Mouse (Mus musculus): ENCODE measurements around the gene Clca2. TPM values are rescaled to one million over a fixed set of nuclear protein-coding genes. Genes with fewer than 3 reads are reported as not detected.
"Not testable (repeated sequence)": the region's sequence is repeated elsewhere in the genome, so short reads cannot be mapped to it uniquely, and the experiment has no call there.

The Clca2 gene
- polyA plus RNA-seq, 1 experiment from 2014 or later: 0.53 TPM

DNA sequence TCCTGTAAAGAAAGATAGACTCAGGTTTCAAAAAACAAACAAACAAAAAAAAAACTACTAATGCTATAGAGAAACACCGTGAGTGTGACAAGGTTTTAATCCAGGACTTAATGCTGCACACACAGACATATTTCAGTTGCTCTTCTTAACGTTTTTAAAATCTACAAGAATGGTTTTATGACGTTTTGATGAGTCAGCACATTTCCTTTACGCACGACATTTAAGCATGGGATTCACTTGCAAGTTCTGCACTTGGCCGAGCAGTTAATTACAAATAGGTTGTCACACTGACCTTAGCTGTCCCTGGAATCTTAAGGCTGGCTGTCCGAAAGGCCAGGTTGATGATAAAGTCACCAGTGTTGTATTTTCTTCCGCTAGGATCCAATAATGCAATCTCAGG is 18.3 kb downstream of the Clca2 start:
- ATAC-seq (ENCODE audit: low FRiP score, low read depth): no peak
- Histone ChIP-seq H3K36me3 (no peaks in the 10 kb centered on the region), H3K27me3 (no peaks in the 10 kb centered on the region), H3K9ac (no peak overlapping the region), H3K4me2 (replicated peaks) (no peak overlapping the region), H3K9me3 (no peaks in the 10 kb centered on the region), H3K27ac (no peak overlapping the region), H3K4me3 (no peak overlapping the region), H3K4me1 (no peaks in the 10 kb centered on the region)
- 78% methylated on average over 8 of the region's 8 CpGs for WGBS

DNA sequence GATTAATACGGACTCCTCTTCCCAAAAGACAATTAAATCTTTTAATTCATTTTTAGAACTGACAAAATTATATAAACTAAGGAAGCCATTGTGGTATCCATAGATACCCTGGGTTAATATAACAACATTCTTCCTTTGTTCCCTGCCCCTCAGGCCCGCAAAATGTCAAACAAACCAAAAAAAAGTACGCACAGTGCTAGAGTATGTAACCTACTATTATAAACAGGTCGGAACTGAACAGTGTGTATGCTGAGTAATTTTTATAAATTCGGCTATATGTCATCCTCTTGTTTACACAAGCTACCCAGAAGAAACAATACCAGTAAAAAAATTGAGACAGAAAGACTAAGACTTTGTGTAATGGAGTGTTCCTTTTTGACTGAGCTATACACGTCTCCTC is 20.8 kb downstream of the Clca2 start:
- H3K27me3 ChIP-seq: no peaks in the 10 kb centered on the region
- 89% methylated on average over 6 of the region's 6 CpGs for WGBS

DNA sequence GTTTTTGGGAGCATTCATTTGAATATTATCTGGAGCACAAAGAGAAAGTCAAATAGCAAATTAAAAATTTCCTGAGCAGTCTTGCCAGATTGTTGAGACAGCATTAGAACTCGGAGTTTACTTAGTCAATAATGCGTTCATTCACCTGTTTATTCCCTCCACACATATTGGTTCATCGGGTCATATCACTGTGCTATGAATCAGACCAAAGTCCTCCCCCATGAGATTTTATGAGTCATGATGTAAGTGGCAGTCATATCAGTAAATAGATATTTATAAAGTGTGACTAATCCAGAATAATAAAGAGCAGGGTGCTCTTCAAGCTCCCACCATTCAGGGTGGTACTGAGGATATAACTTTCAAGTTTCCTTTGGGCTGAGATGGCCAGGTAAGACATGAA is 26.9 kb downstream of the Clca2 start:
- Histone ChIP-seq H3K9ac (no peak overlapping the region), H3K36me3 (no peaks in the 10 kb centered on the region), H3K9me3 (no peaks in the 10 kb centered on the region), H3K4me2 (replicated peaks) (no peak overlapping the region), H3K4me3 (no peak overlapping the region), H3K27ac (no peak overlapping the region), H3K27me3 (no peaks in the 10 kb centered on the region), H3K4me1 (no peaks in the 10 kb centered on the region)
- ATAC-seq (ENCODE audit: low FRiP score, low read depth): no peak
- WGBS: 88% methylated on average over 3 of the region's 3 CpGs

More for the DNA sequence above, 20.8 kb downstream of the Clca2 start:
- no peak for ATAC-seq (ENCODE audit: low FRiP score, low read depth)
- no peaks in the 10 kb centered on the region for H3K36me3 ChIP-seq
- no peak overlapping the region for H3K4me3 ChIP-seq
- no peak overlapping the region for H3K4me2 ChIP-seq (replicated peaks)
- H3K9me3 ChIP-seq: no peaks in the 10 kb centered on the region
- no peak overlapping the region for H3K9ac ChIP-seq
- no peak overlapping the region for H3K27ac ChIP-seq
- no peaks in the 10 kb centered on the region for H3K4me1 ChIP-seq

DNA sequence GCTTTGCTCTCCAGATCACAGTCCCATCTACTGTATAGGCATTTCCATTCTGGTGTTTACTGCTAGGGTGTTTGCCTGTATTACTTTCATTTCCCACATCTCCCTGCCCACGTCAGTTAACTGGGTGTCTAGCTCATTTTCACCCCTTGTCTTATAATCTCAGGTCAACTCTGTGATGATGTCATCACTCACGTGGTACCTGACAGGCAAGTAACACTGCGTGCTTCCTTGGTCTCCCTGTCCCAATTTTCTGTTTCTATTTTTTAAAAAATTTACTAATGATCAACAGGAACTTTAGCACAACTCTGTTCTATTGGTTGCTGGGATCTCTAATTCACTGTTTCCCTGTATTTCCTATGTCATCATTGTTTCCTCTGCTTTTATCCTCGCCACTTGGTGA is 30.3 kb downstream of the Clca2 start:
- Histone ChIP-seq H3K4me3 (no peak overlapping the region), H3K27me3 (no peaks in the 10 kb centered on the region), H3K4me1 (no peaks in the 10 kb centered on the region), H3K36me3 (no peaks in the 10 kb centered on the region), H3K9ac (no peak overlapping the region), H3K9me3 (no peaks in the 10 kb centered on the region), H3K4me2 (replicated peaks) (no peak overlapping the region), H3K27ac (no peak overlapping the region)
- 80% methylated on average over 4 of the region's 4 CpGs for WGBS
- no peak for ATAC-seq (ENCODE audit: low FRiP score, low read depth)

DNA sequence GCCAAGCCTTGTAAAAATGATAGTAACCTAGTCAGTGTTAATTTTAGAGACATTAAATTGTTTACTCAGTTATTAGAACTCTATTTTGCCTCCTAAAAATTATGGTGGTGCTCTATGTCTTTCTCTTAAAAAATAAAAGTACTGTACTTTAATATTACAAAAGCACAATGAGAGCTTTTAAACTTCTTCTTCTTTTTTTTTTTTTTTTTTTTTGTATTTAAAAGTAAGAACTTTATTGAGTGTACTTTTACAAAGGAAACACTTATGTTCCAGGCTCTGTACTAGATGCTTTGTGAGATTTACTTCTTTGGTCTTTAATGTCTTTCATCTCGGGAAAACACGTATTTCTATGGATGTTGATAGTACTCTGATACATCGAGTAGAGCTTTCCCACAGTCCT is 44.1 kb downstream of the Clca2 start:
- not testable (repeated sequence) for H3K4me2 ChIP-seq (replicated peaks); H3K9me3 ChIP-seq; H3K27me3 ChIP-seq; H3K4me3 ChIP-seq; H3K36me3 ChIP-seq; H3K9ac ChIP-seq; ATAC-seq (ENCODE audit: low FRiP score, low read depth); H3K27ac ChIP-seq; H3K4me1 ChIP-seq
- whole genome bisulfite sequencing: 87% methylated on average over 3 of the region's 3 CpGs

DNA sequence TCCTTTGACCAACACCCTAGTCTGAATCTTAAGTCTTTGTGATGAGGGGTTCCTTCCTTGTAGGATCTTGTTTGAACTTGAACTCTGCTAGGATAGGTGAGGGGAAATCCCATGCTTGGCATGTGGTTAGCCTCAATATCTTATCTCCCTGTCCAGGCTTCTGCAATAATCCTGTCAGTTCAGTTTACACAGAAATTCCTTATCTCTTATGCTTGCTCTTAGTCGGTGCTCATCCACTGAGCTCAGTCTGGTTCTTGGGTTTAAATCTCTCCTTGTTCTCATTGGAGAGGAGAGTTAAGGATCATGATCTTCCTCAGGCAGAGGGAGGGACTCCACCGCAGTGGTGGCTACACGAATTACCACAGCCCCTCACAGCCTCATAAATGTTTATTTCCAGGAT is 49.4 kb downstream of the Clca2 start:
- 59% methylated on average over 3 of the region's 3 CpGs for whole genome bisulfite sequencing
- Histone ChIP-seq H3K4me2 (replicated peaks) (no peak overlapping the region), H3K27ac (no peak overlapping the region), H3K4me3 (no peak overlapping the region), H3K27me3 (no peaks in the 10 kb centered on the region), H3K9me3 (no peaks in the 10 kb centered on the region), H3K4me1 (no peaks in the 10 kb centered on the region), H3K36me3 (no peaks in the 10 kb centered on the region), H3K9ac (no peak overlapping the region)
- ATAC-seq (ENCODE audit: low FRiP score, low read depth): no peak

DNA sequence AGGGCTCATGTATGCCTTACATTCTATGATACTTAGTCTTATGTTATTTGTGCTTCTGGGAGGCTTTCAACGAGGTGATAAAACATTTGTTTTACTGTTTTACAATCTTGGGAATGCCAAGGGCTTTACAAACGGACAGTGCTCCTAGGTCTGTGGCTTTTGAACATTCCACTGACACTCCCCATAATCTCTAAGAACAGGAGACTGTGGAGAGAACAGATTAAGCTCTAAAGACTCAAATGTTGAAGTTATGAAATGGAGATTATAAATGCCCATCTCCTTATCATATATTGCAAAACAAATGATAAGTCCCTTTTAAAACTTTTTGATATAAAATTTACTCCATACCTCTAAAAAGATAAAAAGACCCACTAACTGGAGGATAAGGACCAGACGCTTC is 60.4 kb downstream of the Clca2 start:
- Histone ChIP-seq H3K4me3 (no peak overlapping the region), H3K9ac (no peak overlapping the region), H3K27ac (no peak overlapping the region), H3K4me2 (replicated peaks) (no peak overlapping the region), H3K36me3 (no peaks in the 10 kb centered on the region), H3K9me3 (no peaks in the 10 kb centered on the region), H3K4me1 (no peaks in the 10 kb centered on the region), H3K27me3 (no peaks in the 10 kb centered on the region)
- ATAC-seq (ENCODE audit: low FRiP score, low read depth): no peak
- WGBS: 39% methylated on average over 3 of the region's 3 CpGs

DNA sequence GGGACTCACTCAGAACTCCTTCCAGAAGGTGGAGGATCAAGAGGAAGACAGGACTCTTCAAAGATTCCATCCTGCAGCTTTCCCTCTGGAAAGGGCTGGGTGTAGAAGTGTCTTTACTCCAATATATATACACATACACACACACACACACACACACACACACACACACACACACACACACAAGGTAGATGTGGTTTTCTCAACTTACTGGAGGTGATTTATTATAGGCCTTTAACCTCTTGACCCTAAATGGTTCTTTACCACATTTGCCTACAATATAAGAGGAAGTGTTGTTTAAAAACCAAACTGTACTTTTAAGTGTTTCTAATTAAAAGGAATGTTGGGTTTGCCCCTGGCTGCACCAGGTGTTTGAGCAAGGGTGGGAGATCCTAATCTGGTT is 66.6 kb downstream of the Clca2 start, which contains the start of gene Clca1:
Clca1 (minus strand) TSS at position 101 of the 400 bp plus-strand sequence.
- no peak within 1 kb of the TSS for H3K4me3 ChIP-seq
- no peaks in the 10 kb centered on the region for H3K4me1 ChIP-seq

DNA sequence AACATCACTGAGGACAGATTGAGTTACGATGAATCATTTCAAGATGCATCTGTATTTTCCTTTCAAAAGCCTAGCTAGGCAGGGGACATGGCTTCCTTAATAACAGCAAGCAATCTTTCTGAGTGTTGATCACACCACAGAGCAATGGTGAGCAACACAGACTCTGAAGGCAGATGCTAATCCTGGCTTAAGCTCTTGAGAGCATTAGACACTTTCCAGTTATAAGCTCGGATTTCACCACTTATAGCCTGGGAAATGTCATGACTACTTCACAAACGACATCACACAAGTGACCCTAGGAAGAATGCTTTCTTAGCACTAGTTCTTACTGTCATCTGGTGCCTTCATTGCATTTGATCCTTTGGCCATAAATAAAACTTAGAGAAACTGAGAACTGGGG is 71.2 kb downstream of the Clca2 start:
- H3K9me3 ChIP-seq: no peaks in the 10 kb centered on the region
- no peak overlapping the region for H3K27ac ChIP-seq
- no peaks in the 10 kb centered on the region for H3K4me1 ChIP-seq
- no peak overlapping the region for H3K9ac ChIP-seq
- no peak for ATAC-seq (ENCODE audit: low FRiP score, low read depth)
- 60% methylated on average over 3 of the region's 3 CpGs for WGBS
- H3K4me2 ChIP-seq (replicated peaks): no peak overlapping the region
- H3K4me3 ChIP-seq: no peak overlapping the region
- no peaks in the 10 kb centered on the region for H3K36me3 ChIP-seq
- H3K27me3 ChIP-seq: no peaks in the 10 kb centered on the region

More for the DNA sequence above, 66.6 kb downstream of the Clca2 start, which contains the start of gene Clca1:
- H3K36me3 ChIP-seq: no peaks in the 10 kb centered on the region
- H3K9me3 ChIP-seq: no peaks in the 10 kb centered on the region
- no peak within 1 kb of the TSS for H3K4me2 ChIP-seq (replicated peaks)
- H3K9ac ChIP-seq: no peak within 1 kb of the TSS
- ATAC-seq (ENCODE audit: low FRiP score, low read depth): no peak
- H3K27ac ChIP-seq: no peak within 1 kb of the TSS
- H3K27me3 ChIP-seq: no peaks in the 10 kb centered on the region

DNA sequence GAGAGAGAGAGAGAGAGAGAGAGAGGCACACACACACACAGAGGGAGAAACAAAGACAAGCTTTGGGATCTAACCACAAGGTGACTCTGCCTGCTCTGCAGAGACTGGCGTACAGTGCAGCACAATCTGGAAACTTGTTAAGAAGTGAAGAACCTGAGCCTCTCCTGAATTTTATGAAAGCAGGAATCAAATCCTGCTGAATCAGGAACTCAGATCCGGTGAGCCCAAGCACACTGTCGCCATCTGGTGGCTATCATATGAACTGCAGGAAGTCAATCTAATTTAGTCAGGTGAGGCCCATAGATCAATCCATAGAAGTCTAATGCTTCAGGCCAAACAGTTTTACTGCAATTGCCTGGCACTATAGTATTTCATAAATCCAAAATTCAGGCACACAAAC is 72.5 kb downstream of the Clca2 start:
- no peaks in the 10 kb centered on the region for H3K36me3 ChIP-seq
- 29% methylated on average over 3 of the region's 3 CpGs for WGBS

More for the DNA sequence above, 72.5 kb downstream of the Clca2 start:
- H3K27ac ChIP-seq: no peak overlapping the region
- H3K27me3 ChIP-seq: no peaks in the 10 kb centered on the region
- H3K4me3 ChIP-seq: no peak overlapping the region
- no peaks in the 10 kb centered on the region for H3K4me1 ChIP-seq
- no peaks in the 10 kb centered on the region for H3K9me3 ChIP-seq
- no peak overlapping the region for H3K9ac ChIP-seq
- H3K4me2 ChIP-seq (replicated peaks): no peak overlapping the region
- no peak for ATAC-seq (ENCODE audit: low FRiP score, low read depth)

Other genes with a start within 250 kb of the Clca2 start
- 0.06 TPM in 1 of 2 replicates, not detected in the other for gene Clca4b, start 166.9 kb downstream of the Clca2 start, polyA plus RNA-seq (2015; fragmentation: Nextera tagmentation; extraction: Ambion mirVana)
- gene Clca4a, start 124.4 kb downstream of the Clca2 start, polyA plus RNA-seq (2015; fragmentation: Nextera tagmentation; extraction: Ambion mirVana): 0.06 TPM in 1 of 2 replicates, not detected in the other
- 0.08 TPM in 1 of 2 replicates, not detected in the other for gene Clca1, start 66.7 kb downstream of the Clca2 start, polyA plus RNA-seq (2015; fragmentation: Nextera tagmentation; extraction: Ambion mirVana)
- gene Odf2l, start 19.1 kb upstream of the Clca2 start, polyA plus RNA-seq (2015; fragmentation: Nextera tagmentation; extraction: Ambion mirVana): 17.8 and 19.2 TPM in 2 replicates
- 10.2 and 12.8 TPM in 2 replicates for gene Col24a1, start 193.0 kb upstream of the Clca2 start, polyA plus RNA-seq (2015; fragmentation: Nextera tagmentation; extraction: Ambion mirVana)